Mouse (Mus musculus) G1E (cell line): ENCODE results near the gene M1ap. TPM values are rescaled to one million over a fixed set of nuclear protein-coding genes. Genes with fewer than 3 reads are reported as not detected.

Experiments
- ATAC-seq: 2 replicates; pipeline ENCODE4 v1.8.0; 2016; ENCODE audit warnings: mild to moderate bottlenecking; ENCODE audit not compliant: insufficient number of reproducible peaks, poor library complexity, low FRiP score, severe bottlenecking; ENCODE audit errors: extremely low read depth
- DNase-seq: peaks from one replicate; pipeline ENCODE4 v3.0.0; 2012; ENCODE audit warnings: low spot score
- H3K27me3 ChIP-seq: 2 replicates; pipeline ENCODE4 v1.6.1; 2012; ENCODE audit warnings: mild to moderate bottlenecking, low read length, inconsistent platforms; ENCODE audit not compliant: insufficient read depth
- H3K36me3 ChIP-seq: replicated peaks from 2 replicates; pipeline ENCODE3; 2012; ENCODE audit warnings: mild to moderate bottlenecking, inconsistent platforms
- H3K4me1 ChIP-seq: 2 replicates; pipeline ENCODE4 v1.6.1; 2012; ENCODE audit warnings: low read depth, low read length, inconsistent platforms, mixed read lengths; ENCODE audit not compliant: insufficient read depth
- H3K4me3 ChIP-seq: 2 replicates; pipeline ENCODE4 v1.5.1; 2012; ENCODE audit warnings: low read depth, mild to moderate bottlenecking, inconsistent platforms, low read length, moderate library complexity, mixed read lengths
- H3K9me3 ChIP-seq: replicated peaks from 2 replicates; pipeline ENCODE4 v1.6.1; 2012; ENCODE audit warnings: inconsistent platforms
- CTCF ChIP-seq: IDR thresholded peaks from 2 replicates; pipeline ENCODE4 v1.5.1; 2012; ENCODE audit warnings: low read depth, low read length, inconsistent platforms, mixed read lengths
- GATA1 ChIP-seq: IDR thresholded peaks from 2 replicates; pipeline ENCODE4 v1.6.1; 2012; ENCODE audit warnings: borderline replicate concordance, low read length, inconsistent platforms, mixed read lengths
- GATA2 ChIP-seq: IDR thresholded peaks from 2 replicates; pipeline ENCODE4 v1.6.1; 2012; ENCODE audit warnings: low read depth, low read length, inconsistent platforms, borderline replicate concordance
- POLR2AphosphoS5 ChIP-seq: IDR thresholded peaks from 2 replicates; pipeline ENCODE4 v1.6.1; 2012; ENCODE audit warnings: low read depth, low read length, inconsistent platforms; ENCODE audit not compliant: insufficient replicate concordance
- TAL1 ChIP-seq: conservative IDR thresholded peaks from 2 replicates; pipeline ENCODE4 v1.6.1; 2012; ENCODE audit warnings: low read depth, low read length, inconsistent platforms, mixed read lengths
- polyA plus RNA-seq: library from polyadenylated mRNA; stranded (reverse); fragments of >175 nt; gene quantifications from 2 replicates; pipeline ENCODE4 v1.2.3, GENCODE M21; 2012
- total RNA-seq, 2 experiments: library from RNA; stranded (forward) in 1 of 2; stranded (reverse) in 1 of 2; fragments of 200-1000 nt in 1 of 2; fragments of >200 nt in 1 of 2; fragmentation: Nextera tagmentation in 1 of 2; gene quantifications; 2 replicates each; pipeline ENCODE4 v1.2.3; 2014 to 2017

The M1ap gene
- total and polyA plus RNA-seq, 3 experiments, result 3.3 to 12.3 (median 8.2) TPM

DNA sequence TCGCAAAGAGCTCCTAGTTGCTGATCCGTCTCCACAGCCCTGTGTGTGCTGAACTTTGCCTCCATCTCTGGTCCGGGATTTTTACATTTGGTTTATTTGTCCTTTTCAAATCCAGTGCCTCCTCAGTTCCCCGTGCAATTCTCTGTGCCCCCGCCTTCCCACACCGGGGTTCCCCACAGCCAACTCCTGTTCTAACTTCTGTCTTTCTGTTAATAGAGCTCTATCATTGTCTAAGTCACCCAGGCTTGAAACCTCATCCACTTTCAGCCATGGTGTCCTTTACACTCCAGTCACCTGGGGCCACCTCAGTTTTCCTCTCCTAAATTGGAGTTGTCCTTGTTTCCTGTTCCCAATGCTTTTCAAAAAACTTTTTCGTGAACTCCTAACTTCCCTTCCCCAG, 64.6 kb downstream of the M1ap start:
- ATAC-seq (no peak), DNase-seq (no peak)
- Histone ChIP-seq H3K27me3 (no peaks in the 10 kb centered on the region), H3K4me1 (peaks cover 46% of the 10 kb centered on the region), H3K4me3 (no peak overlapping the region), H3K9me3 (peaks cover 2% of the 10 kb centered on the region; the same call in 1 of the 2 replicates), H3K36me3 (no peaks in the 10 kb centered on the region)
- TF ChIP-seq GATA2 (no peak), GATA1 (no peak), POLR2AphosphoS5 (no peak), CTCF (no peak), TAL1 (no peak)

DNA sequence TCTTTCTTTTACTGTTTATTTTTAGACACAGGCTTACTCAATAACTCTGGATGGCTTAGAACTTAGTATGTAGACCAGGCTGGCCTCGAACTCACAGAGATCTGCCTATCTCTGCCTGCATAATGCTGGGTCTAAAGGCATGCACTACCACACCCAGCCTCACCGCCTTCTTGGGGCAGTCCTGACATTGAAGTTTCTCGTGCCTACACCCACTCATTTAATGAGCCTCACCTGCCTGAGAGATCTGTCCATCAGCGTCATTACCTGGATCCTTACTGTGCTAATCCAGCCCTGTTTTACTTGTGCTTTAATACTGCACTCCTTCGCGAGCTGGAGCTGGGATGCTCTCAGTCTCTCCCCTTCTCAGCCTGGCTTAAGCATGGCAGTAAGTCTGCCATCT, 65.1 kb downstream of the M1ap start:
- Histone ChIP-seq H3K4me3 (no peak overlapping the region), H3K36me3 (no peaks in the 10 kb centered on the region), H3K4me1 (peaks cover 48% of the 10 kb centered on the region), H3K9me3 (peaks cover 2% of the 10 kb centered on the region; the same call in 1 of the 2 replicates), H3K27me3 (no peaks in the 10 kb centered on the region)
- no peak for ATAC-seq
- DNase-seq, result no peak
- TF ChIP-seq POLR2AphosphoS5, result no peak
- TF ChIP-seq GATA1, result no peak
- TF ChIP-seq CTCF, result no peak
- TF ChIP-seq GATA2, result no peak
- no peak for TF ChIP-seq TAL1

DNA sequence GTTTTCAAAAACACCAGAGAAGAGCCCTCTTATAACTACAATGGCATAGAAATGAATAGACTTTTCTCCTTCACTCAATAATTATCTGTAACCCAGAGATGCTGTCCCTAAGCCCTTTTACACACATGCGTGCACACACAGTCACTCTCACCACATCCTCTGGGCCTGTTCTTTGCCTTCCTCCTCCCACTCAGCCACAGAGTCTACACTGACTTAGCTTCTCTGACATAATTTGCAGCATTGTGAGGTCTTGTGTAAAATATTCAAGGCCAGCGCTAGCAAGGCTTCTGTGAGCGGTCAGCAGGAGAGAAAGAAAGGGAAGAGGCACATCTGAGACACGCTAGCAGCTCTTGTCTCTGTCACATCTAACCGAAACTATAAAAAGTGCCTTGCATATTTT, 66.7 kb downstream of the M1ap start:
- ATAC-seq, result 0 out of 2 replicates have a peak, but pooled peaks have one; percentile 37
- peaks cover 54% of the 10 kb centered on the region for H3K4me1 ChIP-seq
- H3K36me3 ChIP-seq, result no peaks in the 10 kb centered on the region
- no peaks in the 10 kb centered on the region for H3K27me3 ChIP-seq
- H3K9me3 ChIP-seq, result peaks cover 2% of the 10 kb centered on the region; the same call in 1 of the 2 replicates
- DNase-seq, result peak; percentile 48
- H3K4me3 ChIP-seq, result peak overlapping the region; percentile 8; the same call in 1 of the 2 replicates
- TF ChIP-seq POLR2AphosphoS5, result no peak
- no peak for TF ChIP-seq TAL1
- TF ChIP-seq CTCF, result no peak
- TF ChIP-seq GATA1, result no peak
- TF ChIP-seq GATA2, result no peak

DNA sequence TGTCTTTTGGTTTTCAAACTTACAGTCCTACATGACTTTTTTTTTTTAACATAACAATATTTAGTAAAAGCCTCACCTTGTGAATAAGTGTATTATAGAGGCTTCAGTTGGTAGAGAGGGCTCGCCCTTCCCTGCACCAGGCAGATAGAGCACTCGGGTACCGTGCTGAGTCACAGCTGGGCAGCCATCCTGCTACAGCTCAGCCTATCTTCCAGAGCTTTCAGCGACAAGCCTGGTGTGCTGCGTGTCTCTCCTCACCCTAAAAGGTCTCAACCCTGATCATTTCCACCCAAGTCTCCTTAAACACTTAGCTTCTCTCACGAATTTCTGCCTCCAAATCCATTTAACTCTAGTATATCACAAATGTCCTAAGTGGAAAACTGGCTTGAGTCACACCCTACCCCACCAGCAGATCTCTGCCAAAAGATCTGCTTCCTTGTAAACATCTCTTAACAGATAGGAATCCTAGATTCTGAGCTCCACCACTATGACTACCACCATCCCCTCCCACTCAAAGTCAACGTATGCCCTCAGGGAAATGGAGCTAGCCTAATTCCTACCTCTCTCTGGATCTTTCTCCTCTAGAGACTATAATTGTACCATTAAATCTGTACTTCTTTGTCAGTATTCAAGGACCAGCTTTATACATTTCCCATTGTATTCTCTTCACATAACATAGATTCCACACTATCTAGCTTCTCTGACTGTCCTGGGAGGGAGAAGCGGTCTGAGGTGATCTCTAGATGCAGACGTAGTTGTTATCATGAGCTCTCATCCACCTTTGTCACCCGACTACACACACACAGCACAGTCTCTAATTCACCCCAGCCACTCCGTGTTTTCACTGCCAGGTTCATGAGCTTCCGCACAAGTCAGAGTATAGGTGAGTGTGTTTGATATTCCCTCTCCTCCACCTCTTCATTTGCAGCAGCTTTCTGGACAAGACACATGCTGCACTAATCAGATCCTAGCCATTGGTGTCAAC, 68.1 kb downstream of the M1ap start:
- ATAC-seq (peak; percentile 94), DNase-seq (peak; percentile 44)
- TF ChIP-seq TAL1 (peak; percentile 38), POLR2AphosphoS5 (no peak)
- H3K36me3 ChIP-seq, result no peaks in the 10 kb centered on the region
- H3K27me3 ChIP-seq, result no peaks in the 10 kb centered on the region
- H3K4me3 ChIP-seq, result peak overlapping the region; percentile 47; the same call in 1 of the 2 replicates
- H3K4me1 ChIP-seq, result peaks cover 61% of the 10 kb centered on the region
- H3K9me3 ChIP-seq, result peaks cover 2% of the 10 kb centered on the region; the same call in 1 of the 2 replicates

DNA sequence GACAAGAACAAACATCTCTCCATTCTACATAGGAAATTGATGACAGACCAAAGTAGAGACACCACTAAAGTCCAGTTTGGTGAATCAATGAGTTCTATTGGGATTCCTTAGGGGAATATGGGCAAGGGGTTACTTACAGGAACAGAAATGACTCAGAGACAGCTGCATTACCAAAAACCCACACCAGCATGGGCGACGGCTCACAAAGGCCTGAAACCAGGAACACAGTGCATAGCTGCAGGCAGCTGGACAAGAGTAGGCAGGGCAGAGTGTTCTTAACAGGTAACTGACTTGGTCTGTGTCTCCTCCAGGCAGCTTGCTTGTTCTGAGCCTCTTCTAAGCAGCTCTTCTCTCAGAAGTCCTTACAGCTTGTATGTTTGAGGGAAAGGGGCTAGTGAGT, 69.0 kb downstream of the M1ap start:
- peaks cover 62% of the 10 kb centered on the region for H3K4me1 ChIP-seq
- DNase-seq (no peak), ATAC-seq (no peak)
- no peak overlapping the region for H3K4me3 ChIP-seq
- no peaks in the 10 kb centered on the region for H3K27me3 ChIP-seq
- H3K9me3 ChIP-seq, result peaks cover 2% of the 10 kb centered on the region; the same call in 1 of the 2 replicates
- no peaks in the 10 kb centered on the region for H3K36me3 ChIP-seq
- no peak for TF ChIP-seq TAL1
- TF ChIP-seq CTCF, result no peak
- no peak for TF ChIP-seq GATA1
- no peak for TF ChIP-seq GATA2
- TF ChIP-seq POLR2AphosphoS5, result no peak

DNA sequence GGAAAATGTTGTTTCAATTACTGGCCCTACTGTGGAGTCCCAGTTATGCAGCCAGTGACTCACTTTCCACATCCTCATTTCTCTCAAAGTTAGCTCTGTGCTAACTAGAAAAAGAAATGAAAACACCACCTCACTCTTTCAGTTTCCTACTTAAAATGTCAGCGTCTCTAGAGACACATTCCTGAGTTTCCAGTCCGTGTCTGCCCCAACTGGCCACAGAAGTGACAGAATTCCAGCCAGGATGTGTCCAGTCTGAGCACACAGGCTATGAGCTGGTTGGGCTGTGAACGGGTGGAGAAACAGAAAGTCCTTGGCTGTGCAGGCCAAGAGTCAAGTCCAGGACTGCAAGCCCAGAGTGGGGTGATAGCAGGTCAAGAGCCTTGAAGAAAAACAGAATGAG, 70.5 kb downstream of the M1ap start:
- no peaks in the 10 kb centered on the region for H3K27me3 ChIP-seq
- TF ChIP-seq GATA1 (no peak), CTCF (no peak), POLR2AphosphoS5 (no peak), TAL1 (no peak), GATA2 (no peak)
- DNase-seq, result no peak
- H3K4me3 ChIP-seq, result no peak overlapping the region
- no peak for ATAC-seq
- H3K36me3 ChIP-seq, result no peaks in the 10 kb centered on the region
- peaks cover 73% of the 10 kb centered on the region for H3K4me1 ChIP-seq
- H3K9me3 ChIP-seq, result peaks cover under 1% of the 10 kb centered on the region; the same call in 1 of the 2 replicates

DNA sequence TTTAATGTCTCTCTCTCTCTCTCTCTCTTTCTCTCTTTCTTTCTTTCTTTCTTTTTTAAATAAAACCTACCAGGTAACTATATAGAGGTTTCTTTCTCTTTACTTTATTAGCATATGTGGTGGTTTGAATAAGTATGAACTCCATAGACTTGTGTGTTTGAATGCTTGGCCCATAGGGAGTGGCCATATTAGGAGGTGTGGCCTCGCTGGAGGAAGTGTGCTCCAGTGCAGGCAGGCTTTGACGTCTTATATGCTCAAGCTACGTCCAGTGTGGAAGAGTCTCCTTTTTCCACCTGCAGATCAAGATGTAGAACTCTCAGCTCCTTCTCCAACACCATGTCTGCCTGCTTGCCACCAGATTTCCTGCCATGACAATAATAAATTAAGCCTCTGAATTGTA, 72.3 kb downstream of the M1ap start:
- TF ChIP-seq POLR2AphosphoS5, result no peak
- Histone ChIP-seq H3K4me3 (no peak overlapping the region), H3K36me3 (no peaks in the 10 kb centered on the region), H3K9me3 (no peaks in the 10 kb centered on the region), H3K4me1 (peaks cover 80% of the 10 kb centered on the region), H3K27me3 (no peaks in the 10 kb centered on the region)
- ATAC-seq, result no peak
- DNase-seq, result no peak
